Mouse (Mus musculus): ENCODE results near the gene Rnf6. TPM values are rescaled to one million over a fixed set of nuclear protein-coding genes. Genes with fewer than 3 reads are reported as not detected.

Rnf6 gene
- total RNA-seq (2014; rRNA removed) = 13.7 and 16.5 TPM in 2 replicates
- 16.6 and 22.1 TPM in 2 replicates for polyA plus RNA-seq (2015; fragmentation: Nextera tagmentation; extraction: Ambion mirVana)

GRCm38 (mm10) chr5:146220879-146221714 lies at the start of gene Rnf6:
TSS of gene Rnf6 (minus strand) at chr5:146221555.
- TF ChIP-seq CTCF (IDR thresholded peaks at IDR 0.05; ENCODE audit: low read depth) = peak; percentile 56
- peaks cover 18% of the 10 kb centered on the region for H3K36me3 ChIP-seq (ENCODE audit: insufficient read depth)
- H3K4me2 ChIP-seq (ENCODE audit: low read depth) = peak within 1 kb of the TSS; percentile 74
- H3K4me1 ChIP-seq (ENCODE audit: insufficient read depth) = 0 out of 2 replicates have a peak, but pooled peaks cover 9% of the 10 kb centered on the region
- 3% methylated on average over 67 of the region's 67 CpGs for WGBS
- ATAC-seq = peak; percentile 100
- H3K27ac ChIP-seq (ENCODE audit: low read depth, low read length) = peak within 1 kb of the TSS; percentile 98
- peak within 1 kb of the TSS; percentile 97 for H3K9ac ChIP-seq
- H3K9me3 ChIP-seq (ENCODE audit: low read length) = no peaks in the 10 kb centered on the region
- peak within 1 kb of the TSS; percentile 87 for H3K4me3 ChIP-seq (ENCODE audit: low read depth, low read length)
- H3K27me3 ChIP-seq (ENCODE audit: insufficient read depth, low read length) = no peaks in the 10 kb centered on the region
- peak; percentile 94 for DNase-seq

DNA sequence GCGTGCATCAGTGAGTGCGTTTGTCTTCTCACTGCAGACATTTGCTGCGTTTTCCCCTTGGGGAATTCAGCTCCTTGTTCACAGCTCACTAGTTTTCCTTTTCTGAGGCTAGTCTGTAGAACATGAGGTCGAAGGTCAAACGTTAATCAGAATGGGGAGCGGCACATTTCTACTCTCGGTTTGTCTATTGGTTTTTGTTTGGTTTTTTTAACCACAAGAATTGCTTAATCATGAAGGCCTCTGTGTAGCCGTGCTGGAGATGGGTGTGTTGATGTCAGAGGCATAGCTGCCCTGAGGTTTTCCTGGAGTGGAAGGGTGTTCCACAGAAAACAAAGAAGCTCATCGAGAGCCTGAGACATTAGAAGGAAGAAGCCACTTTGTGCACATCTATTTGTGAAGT lies 49.2 kb upstream of the Rnf6 start:
- no peak overlapping the region for H3K4me3 ChIP-seq (ENCODE audit: low read depth, low read length)
- 89% methylated on average over 9 of the region's 9 CpGs for WGBS
- DNase-seq = no peak

DNA sequence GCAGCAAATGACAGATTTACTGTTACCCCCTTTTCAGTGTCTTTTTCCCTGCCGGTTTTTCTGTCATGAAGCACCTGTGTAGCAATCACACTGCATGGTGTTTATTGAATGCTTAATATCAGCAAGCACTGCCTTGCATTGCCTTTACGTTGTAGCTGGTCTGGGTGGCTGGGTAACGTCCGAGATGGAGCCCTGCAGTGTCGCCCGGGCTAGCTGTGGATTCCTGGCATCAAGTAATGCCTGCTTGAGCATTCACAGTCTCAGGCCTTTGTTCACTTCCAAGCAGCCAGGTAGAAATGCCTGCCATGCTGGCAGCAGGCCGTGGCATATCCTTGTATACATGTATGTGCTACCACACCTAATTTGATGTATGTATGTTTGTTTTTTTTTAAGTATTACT lies 46.4 kb upstream of the Rnf6 start:
- no peak for TF ChIP-seq CTCF (IDR thresholded peaks at IDR 0.05; ENCODE audit: low read depth)
- H3K27me3 ChIP-seq (ENCODE audit: insufficient read depth, low read length) = no peaks in the 10 kb centered on the region
- no peak overlapping the region for H3K27ac ChIP-seq (ENCODE audit: low read depth, low read length)
- DNase-seq (no peak), ATAC-seq (no peak)
- H3K4me1 ChIP-seq (ENCODE audit: insufficient read depth) = no peaks in the 10 kb centered on the region
- no peak overlapping the region for H3K9ac ChIP-seq
- no peaks in the 10 kb centered on the region; the same call in 1 of the 2 replicates for H3K36me3 ChIP-seq (ENCODE audit: insufficient read depth)
- H3K9me3 ChIP-seq (ENCODE audit: low read length) = no peaks in the 10 kb centered on the region
- 86% methylated on average over 7 of the region's 7 CpGs for WGBS
- H3K4me2 ChIP-seq (ENCODE audit: low read depth) = no peak overlapping the region
- no peak overlapping the region for H3K4me3 ChIP-seq (ENCODE audit: low read depth, low read length)

More for the DNA sequence above, 49.2 kb upstream of the Rnf6 start:
- Histone ChIP-seq H3K4me1 (ENCODE audit: insufficient read depth) (no peaks in the 10 kb centered on the region), H3K36me3 (ENCODE audit: insufficient read depth) (peaks cover 4% of the 10 kb centered on the region), H3K9ac (no peak overlapping the region), H3K27ac (ENCODE audit: low read depth, low read length) (no peak overlapping the region), H3K9me3 (ENCODE audit: low read length) (no peaks in the 10 kb centered on the region), H3K4me2 (ENCODE audit: low read depth) (no peak overlapping the region), H3K27me3 (ENCODE audit: insufficient read depth, low read length) (no peaks in the 10 kb centered on the region)
- no peak for ATAC-seq
- TF ChIP-seq CTCF (IDR thresholded peaks at IDR 0.05; ENCODE audit: low read depth) = no peak

- 87% methylated on average over 5 of the region's 6 CpGs for WGBS
- no peak overlapping the region for H3K4me2 ChIP-seq (ENCODE audit: low read depth)
- H3K27me3 ChIP-seq (ENCODE audit: insufficient read depth, low read length) = no peaks in the 10 kb centered on the region
- no peaks in the 10 kb centered on the region; the same call in 1 of the 2 replicates for H3K36me3 ChIP-seq (ENCODE audit: insufficient read depth)
- no peaks in the 10 kb centered on the region for H3K9me3 ChIP-seq (ENCODE audit: low read length)
- ATAC-seq (no peak), DNase-seq (no peak)
- H3K4me3 ChIP-seq (ENCODE audit: low read depth, low read length) = no peak overlapping the region
- H3K9ac ChIP-seq = no peak overlapping the region
- TF ChIP-seq CTCF (IDR thresholded peaks at IDR 0.05; ENCODE audit: low read depth) = no peak
- H3K27ac ChIP-seq (ENCODE audit: low read depth, low read length) = no peak overlapping the region
- no peaks in the 10 kb centered on the region for H3K4me1 ChIP-seq (ENCODE audit: insufficient read depth)
Measured at GRCm38 (mm10) chr5:146265934-146266591, 44.7 kb upstream of the Rnf6 start.

DNA sequence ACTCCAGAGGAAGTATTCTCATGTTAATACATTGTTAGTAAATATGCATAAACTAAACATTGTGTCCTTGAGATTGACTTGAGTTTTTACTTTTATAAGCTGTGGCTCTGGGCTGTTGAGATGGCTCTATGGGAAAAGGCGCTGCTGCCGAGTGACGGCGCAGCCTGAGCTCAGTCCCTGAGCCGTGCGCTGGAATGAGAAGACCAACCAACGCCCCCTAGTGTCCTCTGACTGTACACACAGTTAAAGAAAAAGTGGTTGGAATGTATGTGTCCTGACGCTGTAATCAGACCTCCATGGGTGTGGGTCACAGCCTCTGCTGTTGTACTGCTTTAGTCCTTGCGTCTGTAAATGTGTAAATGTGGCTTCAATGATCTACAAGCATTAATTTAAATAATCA lies 38.6 kb upstream of the Rnf6 start:
- WGBS = 61% methylated on average over 9 of the region's 9 CpGs
- no peak overlapping the region for H3K9ac ChIP-seq
- no peak overlapping the region for H3K4me2 ChIP-seq (ENCODE audit: low read depth)
- no peak overlapping the region for H3K4me3 ChIP-seq (ENCODE audit: low read depth, low read length)
- no peaks in the 10 kb centered on the region for H3K4me1 ChIP-seq (ENCODE audit: insufficient read depth)
- H3K27me3 ChIP-seq (ENCODE audit: insufficient read depth, low read length) = no peaks in the 10 kb centered on the region
- ATAC-seq (no peak), DNase-seq (no peak)
- no peaks in the 10 kb centered on the region for H3K36me3 ChIP-seq (ENCODE audit: insufficient read depth)
- H3K27ac ChIP-seq (ENCODE audit: low read depth, low read length) = no peak overlapping the region
- peak; percentile 15; the same call in 1 of the 2 replicates for TF ChIP-seq CTCF (IDR thresholded peaks at IDR 0.05; ENCODE audit: low read depth)
- H3K9me3 ChIP-seq (ENCODE audit: low read length) = no peaks in the 10 kb centered on the region

- Histone ChIP-seq H3K4me2 (ENCODE audit: low read depth) (no peak overlapping the region), H3K27me3 (ENCODE audit: insufficient read depth, low read length) (no peaks in the 10 kb centered on the region), H3K27ac (ENCODE audit: low read depth, low read length) (no peak overlapping the region), H3K9ac (no peak overlapping the region), H3K9me3 (ENCODE audit: low read length) (no peaks in the 10 kb centered on the region), H3K4me1 (ENCODE audit: insufficient read depth) (no peaks in the 10 kb centered on the region), H3K36me3 (ENCODE audit: insufficient read depth) (no peaks in the 10 kb centered on the region), H3K4me3 (ENCODE audit: low read depth, low read length) (no peak overlapping the region)
- ATAC-seq (no peak), DNase-seq (no peak)
- 77% methylated on average over 5 of the region's 5 CpGs for WGBS
- TF ChIP-seq CTCF (IDR thresholded peaks at IDR 0.05; ENCODE audit: low read depth) = no peak
Measured at GRCm38 (mm10) chr5:146253644-146254043, 32.3 kb upstream of the Rnf6 start.
